Mouse (Mus musculus): Measurements from ENCODE around the gene Tecr. TPM values are rescaled to one million over a fixed set of nuclear protein-coding genes. Genes with fewer than 3 reads are reported as not detected.
A peak's percentile ranks its signal among the peaks of the same experiment; 100 is the strongest.

The Tecr gene
- polyA plus RNA-seq, 1 experiment from 2014 or later: 413 TPM

GRCm38 (mm10) chr8:83593325-83594166 is 14.2 kb downstream of the Tecr start:
- H3K27me3 ChIP-seq (ENCODE audit: control insufficient read depth, insufficient read depth, low read length): no peaks in the 10 kb centered on the region
- TF ChIP-seq EP300 (optimal IDR thresholded peaks at IDR 0.05) (no peak), CTCF (IDR thresholded peaks at IDR 0.05; ENCODE audit: low read depth) (no peak)
- WGBS: 2% methylated on average over 22 of the region's 22 CpGs
- peak overlapping the region; percentile 95 for H3K4me2 ChIP-seq (replicated peaks; ENCODE audit: low read depth)
- H3K36me3 ChIP-seq (ENCODE audit: control insufficient read depth, insufficient read depth, low read length): no peaks in the 10 kb centered on the region
- H3K4me3 ChIP-seq (ENCODE audit: low read depth, low read length): peak overlapping the region; percentile 78
- H3K27ac ChIP-seq (replicated peaks): peak overlapping the region; percentile 83
- 0 out of 2 replicates have a peak, but pooled peaks cover 3% of the 10 kb centered on the region for H3K4me1 ChIP-seq (replicated peaks; ENCODE audit: control insufficient read depth, insufficient read depth)
- no peak for DNase-seq (ENCODE audit: low spot score)
- ATAC-seq (ENCODE audit: low FRiP score, low TSS enrichment): no peak
- H3K9me3 ChIP-seq (ENCODE audit: control insufficient read depth, low read length): no peaks in the 10 kb centered on the region
- H3K9ac ChIP-seq (ENCODE audit: low read length): peak overlapping the region; percentile 87

- peak overlapping the region; percentile 43 for H3K9ac ChIP-seq (ENCODE audit: low read length)
- H3K4me2 ChIP-seq (replicated peaks; ENCODE audit: low read depth): peak overlapping the region; percentile 95
- H3K4me3 ChIP-seq (ENCODE audit: low read depth, low read length): peak overlapping the region; percentile 78; the same call in 1 of the 2 replicates
- H3K36me3 ChIP-seq (ENCODE audit: control insufficient read depth, insufficient read depth, low read length): no peaks in the 10 kb centered on the region
- no peak for DNase-seq (ENCODE audit: low spot score)
- H3K27me3 ChIP-seq (ENCODE audit: control insufficient read depth, insufficient read depth, low read length): no peaks in the 10 kb centered on the region
- 51% methylated on average over 3 of the region's 3 CpGs for WGBS
- H3K9me3 ChIP-seq (ENCODE audit: control insufficient read depth, low read length): no peaks in the 10 kb centered on the region
- H3K4me1 ChIP-seq (replicated peaks; ENCODE audit: control insufficient read depth, insufficient read depth): 0 out of 2 replicates have a peak, but pooled peaks cover 3% of the 10 kb centered on the region
- TF ChIP-seq EP300 (optimal IDR thresholded peaks at IDR 0.05): no peak
- TF ChIP-seq CTCF (IDR thresholded peaks at IDR 0.05; ENCODE audit: low read depth): no peak
- no peak for ATAC-seq (ENCODE audit: low FRiP score, low TSS enrichment)
- 0 out of 2 replicates have a peak overlapping the region, but pooled peaks have one; percentile 49 for H3K27ac ChIP-seq (replicated peaks)
These were observed 15.1 kb downstream of the Tecr start for GRCm38 (mm10) chr8:83592682-83593081.

GRCm38 (mm10) chr8:83590488-83591023 is 17.2 kb downstream of the Tecr start:
- 0 out of 2 replicates have a peak, but pooled peaks cover 3% of the 10 kb centered on the region for H3K4me1 ChIP-seq (replicated peaks; ENCODE audit: control insufficient read depth, insufficient read depth)
- no peaks in the 10 kb centered on the region for H3K36me3 ChIP-seq (ENCODE audit: control insufficient read depth, insufficient read depth, low read length)
- ATAC-seq (ENCODE audit: low FRiP score, low TSS enrichment): no peak
- H3K4me3 ChIP-seq (ENCODE audit: low read depth, low read length): no peak overlapping the region
- no peaks in the 10 kb centered on the region for H3K9me3 ChIP-seq (ENCODE audit: control insufficient read depth, low read length)
- H3K9ac ChIP-seq (ENCODE audit: low read length): no peak overlapping the region
- TF ChIP-seq EP300 (optimal IDR thresholded peaks at IDR 0.05) (no peak), CTCF (IDR thresholded peaks at IDR 0.05; ENCODE audit: low read depth) (peak; percentile 59)
- H3K27me3 ChIP-seq (ENCODE audit: control insufficient read depth, insufficient read depth, low read length): no peaks in the 10 kb centered on the region
- DNase-seq (ENCODE audit: low spot score): no peak
- no peak overlapping the region for H3K4me2 ChIP-seq (replicated peaks; ENCODE audit: low read depth)
- H3K27ac ChIP-seq (replicated peaks): no peak overlapping the region
- WGBS: 74% methylated on average over 7 of the region's 7 CpGs

- ATAC-seq (ENCODE audit: low FRiP score, low TSS enrichment) (peak; percentile 22; the same call in 1 of the 2 replicates), DNase-seq (ENCODE audit: low spot score) (no peak)
- H3K4me1 ChIP-seq (replicated peaks; ENCODE audit: control insufficient read depth, insufficient read depth): 0 out of 2 replicates have a peak, but pooled peaks cover 3% of the 10 kb centered on the region
- TF ChIP-seq EP300 (optimal IDR thresholded peaks at IDR 0.05): no peak
- TF ChIP-seq CTCF (IDR thresholded peaks at IDR 0.05; ENCODE audit: low read depth): no peak
- no peaks in the 10 kb centered on the region; the same call in 1 of the 2 replicates for H3K36me3 ChIP-seq (ENCODE audit: control insufficient read depth, insufficient read depth, low read length)
- no peak overlapping the region for H3K4me3 ChIP-seq (ENCODE audit: low read depth, low read length)
- WGBS: 76% methylated on average over 5 of the region's 5 CpGs
- H3K9ac ChIP-seq (ENCODE audit: low read length): no peak overlapping the region
- H3K9me3 ChIP-seq (ENCODE audit: control insufficient read depth, low read length): no peaks in the 10 kb centered on the region
- H3K27me3 ChIP-seq (ENCODE audit: control insufficient read depth, insufficient read depth, low read length): no peaks in the 10 kb centered on the region
- H3K4me2 ChIP-seq (replicated peaks; ENCODE audit: low read depth): no peak overlapping the region
- H3K27ac ChIP-seq (replicated peaks): no peak overlapping the region
These were observed 18.9 kb downstream of the Tecr start for GRCm38 (mm10) chr8:83588886-83589285.

GRCm38 (mm10) chr8:83587644-83588043 is 20.1 kb downstream of the Tecr start:
- no peak overlapping the region for H3K4me2 ChIP-seq (replicated peaks; ENCODE audit: low read depth)
- no peak overlapping the region for H3K27ac ChIP-seq (replicated peaks)
- ATAC-seq (ENCODE audit: low FRiP score, low TSS enrichment) (no peak), DNase-seq (ENCODE audit: low spot score) (no peak)
- no peak overlapping the region for H3K4me3 ChIP-seq (ENCODE audit: low read depth, low read length)
- H3K9ac ChIP-seq (ENCODE audit: low read length): no peak overlapping the region
- peaks cover 3% of the 10 kb centered on the region; the same call in 1 of the 2 replicates for H3K36me3 ChIP-seq (ENCODE audit: control insufficient read depth, insufficient read depth, low read length)
- TF ChIP-seq CTCF (IDR thresholded peaks at IDR 0.05; ENCODE audit: low read depth) (no peak), EP300 (optimal IDR thresholded peaks at IDR 0.05) (no peak)
- no peaks in the 10 kb centered on the region for H3K27me3 ChIP-seq (ENCODE audit: control insufficient read depth, insufficient read depth, low read length)
- whole genome bisulfite sequencing: 72% methylated on average over 6 of the region's 6 CpGs
- H3K9me3 ChIP-seq (ENCODE audit: control insufficient read depth, low read length): no peaks in the 10 kb centered on the region
- H3K4me1 ChIP-seq (replicated peaks; ENCODE audit: control insufficient read depth, insufficient read depth): no peaks in the 10 kb centered on the region

All from stomach, postnatal 0 days (tissue).